8 mouse cellular contexts compared by ENCODE assay signal in genomic region chr1:119083468-119083921, GRCm38 (mm10). TPM values are rescaled to one million over a fixed set of nuclear protein-coding genes. Genes with fewer than 3 reads are reported as not detected.
A peak's percentile ranks its signal among the peaks of the same experiment; 100 is the strongest.
DNase-seq lines count a peak whose midpoint lies in the region; ATAC-seq and TF ChIP-seq lines count a peak whose summit lies in the region.

No protein-coding gene starts in this region.

- H3K4me2 ChIP-seq in kidney, embryonic 14.5 days (replicated peaks; ENCODE audit: low read depth, low read length) = no peak overlapping the region
- H3K4me2 ChIP-seq in limb, embryonic 14.5 days (replicated peaks; ENCODE audit: low read depth, low read length, severe bottlenecking) = peak overlapping the region; percentile 30; the same call in 1 of the 2 replicates

- H3K27me3 ChIP-seq in kidney, embryonic 14.5 days (ENCODE audit: control insufficient read depth, insufficient read depth, low read length) = no peaks in the 10 kb centered on the region
- no peaks in the 10 kb centered on the region for H3K27me3 ChIP-seq in limb, embryonic 14.5 days (ENCODE audit: control insufficient read depth, insufficient read depth, low read length)

- H3K4me1 ChIP-seq in kidney, embryonic 14.5 days (ENCODE audit: control insufficient read depth, insufficient read depth, low read length) = no peaks in the 10 kb centered on the region
- H3K4me1 ChIP-seq in limb, embryonic 14.5 days (ENCODE audit: control insufficient read depth, insufficient read depth, low read length) = 0 out of 2 replicates have a peak, but pooled peaks cover 6% of the 10 kb centered on the region

- no peak overlapping the region for H3K27ac ChIP-seq in kidney, embryonic 14.5 days (ENCODE audit: low read depth, low read length)
- no peak overlapping the region for H3K27ac ChIP-seq in limb, embryonic 14.5 days (replicated peaks; ENCODE audit: low read depth, low read length)

- no peaks in the 10 kb centered on the region for H3K9me3 ChIP-seq in kidney, embryonic 14.5 days (ENCODE audit: control insufficient read depth, low read length)
- no peaks in the 10 kb centered on the region for H3K9me3 ChIP-seq in limb, embryonic 14.5 days (ENCODE audit: control insufficient read depth, low read length)

- H3K4me3 ChIP-seq in kidney, embryonic 14.5 days (ENCODE audit: low read length) = no peak overlapping the region
- H3K4me3 ChIP-seq in limb, embryonic 14.5 days (replicated peaks; ENCODE audit: low read length) = no peak overlapping the region

- WGBS in kidney, embryonic 14.5 days = 21% methylated on average over 10 of the region's 10 CpGs
- 18% methylated on average over 10 of the region's 10 CpGs for WGBS in limb, embryonic 14.5 days

- intact Hi-C loops in gastrocnemius, postnatal 14 days (cut with DNase I; ENCODE audit: low total_unique reads) = loop anchor here (5.0 kb wide), 1 partner anchor 236 kb away; no protein-coding TSS in a partner anchor

- TF ChIP-seq POLR2A in limb, embryonic 14.5 days (IDR thresholded peaks at IDR 0.05; ENCODE audit: borderline replicate concordance, extremely low read depth, insufficient read depth, insufficient read length) = no peak

- H3K9ac ChIP-seq in kidney, embryonic 14.5 days (ENCODE audit: low read depth, low read length) = no peak overlapping the region
- no peak overlapping the region for H3K9ac ChIP-seq in limb, embryonic 14.5 days (ENCODE audit: low read depth, low read length, severe bottlenecking)

- H3K36me3 ChIP-seq in kidney, embryonic 14.5 days (ENCODE audit: control insufficient read depth, insufficient read depth, low read length) = no peaks in the 10 kb centered on the region
- H3K36me3 ChIP-seq in limb, embryonic 14.5 days (ENCODE audit: control insufficient read depth, insufficient read depth, low read length) = no peaks in the 10 kb centered on the region

- peak; percentile 43 for DNase-seq in gastrocnemius, postnatal 10 days
- no peak for DNase-seq in gastrocnemius, postnatal 14 days
- peak; percentile 82 to 84 for DNase-seq in cerebellum, postnatal 14 days
- DNase-seq in limb, embryonic 14.5 days (ENCODE audit: low spot score) = peak; percentile 82
- peak; percentile 60 for DNase-seq in neural tube, embryonic 10.5 days (ENCODE audit: extremely low spot score, low spot score)

- ATAC-seq in granulocyte monocyte progenitor cell, adult 5-6 weeks (replicated peaks; ENCODE audit: poor library complexity, severe bottlenecking) = peak; percentile 43
- peak; percentile 67 for ATAC-seq in kidney, embryonic 14.5 days (ENCODE audit: low FRiP score, low TSS enrichment)
- ATAC-seq in limb, embryonic 14.5 days (ENCODE audit: low FRiP score, low read depth) = peak; percentile 64; the same call in 1 of the 2 replicates
- ATAC-seq in erythroid progenitor cell, adult 5-6 weeks (replicated peaks; ENCODE audit: low FRiP score, poor library complexity, severe bottlenecking) = no peak

RNA-seq across cellular contexts. Expression of gene Gli2, which starts 30.1 kb away (rescaled TPM):
- total RNA-seq in gastrocnemius, postnatal 10 days (2021) = 1 to 10 TPM; 3.4 to 5.4 TPM
- total RNA-seq in gastrocnemius, postnatal 14 days (2021) = 1 to 10 TPM; 3.3 to 4.5 TPM
- not detected in 2 replicates for total RNA-seq in granulocyte monocyte progenitor cell, adult 5-6 weeks (2014; fragmentation: Nextera tagmentation)
- total RNA-seq in granulocyte monocyte progenitor cell, adult 5-6 weeks (2017) = not detected in 2 replicates
- 8.2 and 10.3 TPM in 2 replicates for polyA plus RNA-seq in kidney, embryonic 14.5 days (2014; fragmentation: Nextera tagmentation; extraction: Ambion mirVana)
- polyA plus RNA-seq in limb, embryonic 14.5 days (2012; rRNA removed) = 31.5 and 45.6 TPM in 2 replicates
- 23.0 and 25.4 TPM in 2 replicates for polyA plus RNA-seq in limb, embryonic 14.5 days (2014; fragmentation: Nextera tagmentation; extraction: Ambion mirVana)
- total RNA-seq in erythroid progenitor cell, adult 5-6 weeks (2015; ENCODE audit: low replicate concordance) = not detected in 2 replicates
- total RNA-seq in erythroid progenitor cell, adult 5-6 weeks (2017; ENCODE audit: low replicate concordance) = not detected in 2 replicates

Comparison
In these comparisons a context has a peak if more than half of its experiments do, and no peak if none do; other contexts are left out.
1. RNA of gene Gli2, which starts 30.1 kb away (total RNA-seq): 3.4 to 5.4 TPM in gastrocnemius, postnatal 10 days and 3.3 to 4.5 TPM in gastrocnemius, postnatal 14 days; not detected in granulocyte monocyte progenitor cell, adult 5-6 weeks and not detected in erythroid progenitor cell, adult 5-6 weeks; every median in the first group is over 4 times any median in the second.